Mouse (Mus musculus) gastrocnemius, postnatal 10 days (tissue): ENCODE data around the gene Fcrl5. TPM values are rescaled to one million over a fixed set of nuclear protein-coding genes. Genes with fewer than 3 reads are reported as not detected.

Source experiments
- DNase-seq: peaks from one replicate; pipeline ENCODE4 v3.0.0; 2021; ENCODE audit warnings: mixed read lengths
- total RNA-seq, 2 experiments: library from RNA; stranded (reverse); gene quantifications; 2 replicates each; pipeline ENCODE4 v1.2.3; 2021

Gene Fcrl5
- total RNA-seq, 2 experiments from 2014 or later = not detected

DNA sequence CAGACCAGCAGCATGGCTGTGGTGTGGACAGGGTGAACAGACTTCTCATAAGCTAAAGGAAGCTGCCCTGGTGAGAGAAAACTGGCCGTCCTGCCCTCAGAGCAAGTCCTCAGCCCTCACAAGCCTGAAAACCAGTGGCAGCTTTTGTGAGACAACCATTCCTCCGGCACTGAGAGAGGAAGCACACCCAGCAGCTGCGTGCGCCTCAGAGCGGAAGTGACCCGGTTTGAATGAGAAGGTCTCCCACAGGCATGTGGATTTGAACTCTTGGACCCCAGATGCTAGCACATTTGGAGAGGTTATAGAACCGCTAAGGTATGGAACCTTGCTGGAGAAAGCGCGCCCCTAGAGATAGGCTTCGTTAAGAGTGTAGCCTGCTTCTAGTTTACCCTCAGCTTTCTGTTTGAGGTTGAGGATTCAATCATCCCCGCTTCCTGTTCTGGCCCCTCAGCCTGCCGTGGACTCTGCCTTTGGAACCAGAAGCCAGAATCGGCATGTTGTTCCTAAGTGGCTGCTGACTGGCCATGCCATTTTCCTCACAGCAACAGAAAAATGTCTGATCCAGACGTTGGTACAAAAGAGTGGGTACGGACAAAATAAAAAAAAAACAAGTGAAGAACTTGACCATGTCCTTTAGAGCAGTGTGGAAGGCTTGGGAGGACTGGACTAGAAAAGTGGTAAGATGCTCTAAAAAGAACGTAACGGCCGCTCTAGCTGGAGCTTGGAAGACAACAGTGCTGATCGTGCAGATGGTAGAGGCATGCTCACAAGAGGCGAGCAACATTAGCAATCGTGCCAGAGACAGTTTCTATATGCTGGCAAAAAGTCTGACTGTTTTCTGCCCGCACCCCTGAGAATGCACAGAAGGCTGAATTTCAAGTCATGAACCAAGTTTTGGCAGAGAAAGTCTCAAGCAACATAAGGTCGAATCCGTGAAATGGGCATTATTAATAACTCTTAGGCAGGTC is 64.8 kb downstream of the Fcrl5 start:
- DNase-seq = no peak

GRCm38 (mm10) chr3:87501151-87501550 is 65.6 kb downstream of the Fcrl5 start:
- no peak for DNase-seq

- DNase-seq = no peak
These were observed 67.2 kb downstream of the Fcrl5 start for GRCm38 (mm10) chr3:87502771-87503170.

DNA sequence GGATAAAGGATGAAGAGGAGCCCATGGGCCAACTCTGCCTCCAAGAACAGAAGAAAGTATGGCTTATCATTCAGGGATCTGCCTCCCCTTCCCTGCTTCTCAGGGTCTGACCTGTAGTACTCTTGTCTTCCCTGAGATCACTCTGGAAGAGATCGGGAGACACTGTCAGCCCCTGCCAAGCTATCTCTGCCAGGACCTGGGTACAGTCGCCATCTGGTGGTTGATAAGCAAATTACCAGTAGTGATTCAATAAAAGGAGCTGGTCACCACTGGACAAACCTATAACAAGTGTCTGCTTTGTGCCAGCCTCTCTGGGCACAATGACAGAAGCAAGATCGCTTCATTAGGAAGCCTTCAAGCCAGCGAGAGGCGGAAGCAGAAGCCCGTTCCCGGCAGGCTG is 68.8 kb downstream of the Fcrl5 start:
- peak; percentile 34 for DNase-seq

GRCm38 (mm10) chr3:87504749-87505425 is 69.3 kb downstream of the Fcrl5 start:
- DNase-seq = no peak

DNA sequence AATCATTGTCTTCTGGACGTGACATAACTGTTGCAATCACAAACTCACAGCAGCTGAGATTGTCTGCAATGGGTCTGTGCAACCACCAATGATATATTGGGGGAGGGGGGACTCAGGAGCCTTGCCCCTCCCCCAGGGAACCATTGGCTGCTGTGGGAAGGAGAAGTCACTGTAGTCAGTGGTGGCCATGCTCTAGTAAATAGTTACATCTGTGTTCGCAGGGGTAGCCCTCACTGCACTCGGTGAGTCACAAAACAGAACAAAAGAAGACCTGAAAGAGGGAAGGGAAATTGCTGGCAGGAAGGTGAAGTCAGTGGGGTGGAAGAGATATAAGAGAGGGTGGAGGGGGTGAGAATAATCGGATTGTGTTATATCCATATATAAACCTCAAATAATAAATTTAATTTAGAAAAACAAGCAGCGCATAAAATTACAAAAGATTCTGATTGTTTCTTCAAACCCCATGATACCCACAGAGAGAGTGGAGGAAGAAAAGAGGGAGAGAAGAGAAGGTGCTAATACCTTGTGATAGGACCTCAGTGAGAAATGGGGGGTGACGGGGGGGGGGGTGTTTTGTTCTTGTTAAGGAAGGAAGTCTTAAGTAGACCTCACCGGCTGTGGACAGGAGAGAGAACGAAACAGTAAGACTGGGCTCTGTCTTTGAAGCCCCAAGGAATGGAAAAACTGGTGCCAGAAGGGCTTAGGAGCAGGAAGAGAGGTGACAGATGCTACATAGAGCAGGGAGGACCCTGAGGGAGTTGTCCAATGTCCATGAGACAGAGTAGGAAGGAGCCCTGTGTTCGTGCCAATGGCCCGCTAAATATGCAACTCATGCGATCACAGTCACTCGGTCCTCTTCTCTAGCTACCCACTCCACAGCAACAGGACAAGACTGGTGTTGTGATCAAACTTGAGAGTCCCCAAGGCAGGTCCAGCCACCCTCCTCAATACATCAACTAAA is 71.2 kb downstream of the Fcrl5 start:
- DNase-seq = no peak

DNA sequence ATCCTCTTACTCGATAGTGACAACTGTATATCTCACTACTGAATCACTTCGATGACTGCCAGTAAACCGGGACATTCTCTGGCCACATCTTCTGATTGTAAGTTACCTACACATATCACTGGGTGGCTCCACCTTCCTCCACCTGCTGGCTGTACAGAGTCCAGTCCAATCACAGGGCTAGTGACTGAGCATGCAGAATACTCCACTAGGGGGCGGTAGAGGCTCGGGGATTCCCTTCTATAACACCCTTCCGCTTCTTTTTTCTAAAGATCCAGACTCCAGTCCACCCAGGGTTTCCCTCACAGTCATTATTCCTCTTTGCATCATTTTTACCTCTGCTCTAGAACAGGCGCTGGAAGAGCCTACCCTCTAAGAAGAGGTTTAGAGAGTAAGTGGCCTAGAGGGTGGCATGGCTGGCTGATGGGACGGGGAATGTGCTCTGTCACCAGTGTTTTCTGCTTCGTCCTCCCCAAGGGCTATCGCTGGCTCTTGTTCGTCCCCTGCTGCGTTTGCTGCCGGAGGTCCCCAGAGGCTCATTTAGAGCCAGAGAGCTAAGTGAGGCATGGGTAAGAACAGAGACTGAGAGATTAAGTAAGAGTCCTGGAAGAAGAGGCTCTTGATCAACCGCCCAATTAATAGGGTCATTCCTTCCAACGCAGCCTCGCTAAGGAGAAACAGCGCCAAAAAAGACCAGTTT is 72.8 kb downstream of the Fcrl5 start:
- peak; percentile 87 for DNase-seq

DNA sequence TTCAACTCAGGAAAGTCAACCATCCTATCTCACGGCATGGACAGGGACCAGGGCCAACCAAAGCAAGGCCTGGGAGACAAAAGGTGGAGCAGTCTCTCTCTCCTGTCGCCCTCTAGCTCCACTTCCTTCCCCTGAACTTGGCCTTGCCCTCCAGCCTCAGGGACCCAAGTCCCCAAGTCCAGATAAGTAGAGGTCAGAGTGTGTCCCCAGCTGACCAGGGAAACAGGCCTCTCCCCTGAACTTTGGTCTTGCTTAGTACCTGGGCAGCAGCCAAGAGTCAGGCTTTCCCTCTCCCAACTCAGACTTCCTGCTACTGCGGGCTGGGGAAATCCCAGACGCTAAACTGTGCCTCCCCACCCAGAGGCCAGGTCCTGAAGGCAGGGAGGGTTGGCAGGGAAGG is 73.5 kb downstream of the Fcrl5 start:
- no peak for DNase-seq

GRCm38 (mm10) chr3:87510832-87511231 is 75.3 kb downstream of the Fcrl5 start:
- DNase-seq = no peak

DNA sequence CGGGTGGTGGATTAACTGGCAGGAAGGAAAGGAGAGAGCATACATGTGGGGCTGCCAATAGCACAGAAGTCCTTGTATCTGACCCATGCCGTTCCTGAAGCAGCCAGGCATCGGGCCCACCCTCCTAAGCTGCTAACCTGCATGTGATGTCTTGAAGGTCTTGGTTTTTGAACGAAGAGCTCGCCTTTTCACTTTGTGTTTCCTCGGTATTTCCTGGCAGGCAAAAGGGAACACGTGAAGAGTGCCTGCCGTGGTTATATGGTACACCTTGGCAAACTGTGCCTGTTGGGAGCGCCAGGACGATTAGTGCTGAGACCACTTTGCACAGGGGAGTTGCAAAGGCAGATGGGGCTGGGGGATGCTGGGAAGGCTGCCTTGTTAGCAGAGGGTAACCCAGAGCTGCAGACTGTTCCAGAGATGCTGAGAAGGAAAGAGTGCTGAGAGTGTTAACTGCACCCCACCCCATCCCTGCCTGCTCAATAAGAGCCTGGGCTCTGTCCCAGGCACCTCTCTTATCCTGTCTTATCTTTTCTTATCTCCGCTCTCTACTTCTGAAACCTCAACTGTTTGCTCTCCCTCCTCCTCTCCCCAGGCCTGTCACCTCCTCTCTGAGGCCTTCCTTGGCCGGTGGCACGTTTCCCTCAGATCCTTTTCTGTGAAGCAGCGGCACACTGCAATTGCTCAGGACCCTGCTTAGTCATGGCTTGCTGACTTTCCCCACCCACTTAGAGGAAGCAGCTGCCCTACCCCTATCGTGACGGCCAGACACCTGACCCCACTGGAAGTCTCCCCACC is 76.6 kb downstream of the Fcrl5 start:
- DNase-seq = no peak

- no peak for DNase-seq
These were observed 80.1 kb downstream of the Fcrl5 start for GRCm38 (mm10) chr3:87515567-87516081.

DNA sequence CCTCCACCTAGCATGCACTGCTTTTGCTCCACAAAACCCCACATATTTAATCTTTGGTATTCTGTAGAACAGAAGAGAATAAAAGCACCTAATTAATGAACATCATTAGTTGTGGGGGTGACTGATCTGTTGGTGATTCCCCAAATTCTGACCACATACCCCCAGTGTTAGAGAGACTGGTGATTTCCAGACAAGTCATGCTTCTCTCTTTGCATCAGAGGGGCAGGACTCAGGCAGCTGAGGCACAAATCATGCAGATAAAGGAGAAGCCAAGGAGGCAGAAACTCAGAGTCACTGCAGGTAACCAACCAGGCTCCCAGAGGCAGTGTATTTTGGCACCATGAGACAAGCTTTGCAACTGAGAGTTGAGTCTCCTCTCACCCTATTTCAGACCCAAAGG is 82.9 kb downstream of the Fcrl5 start:
- no peak for DNase-seq

GRCm38 (mm10) chr3:87521126-87521525 is 85.6 kb downstream of the Fcrl5 start:
- DNase-seq = no peak

DNA sequence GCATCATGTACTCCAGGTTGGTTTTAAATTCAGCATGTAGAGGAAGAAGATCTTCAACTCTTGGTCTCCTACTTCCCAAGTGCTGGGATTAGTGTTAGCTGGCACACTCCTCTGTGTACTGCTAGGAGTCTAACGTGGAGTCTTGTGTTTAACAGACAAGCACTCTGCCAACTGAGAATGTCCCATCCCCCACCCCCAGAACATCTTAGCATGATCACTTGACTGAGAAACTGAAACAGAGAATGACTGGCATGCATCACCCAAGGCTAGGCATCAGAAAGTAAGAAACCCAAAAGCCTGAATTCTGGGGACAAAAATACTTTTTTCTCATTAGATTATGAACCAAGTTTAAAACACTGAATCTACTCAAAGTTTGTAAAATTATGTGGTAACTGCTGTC is 86.3 kb downstream of the Fcrl5 start:
- no peak for DNase-seq

DNA sequence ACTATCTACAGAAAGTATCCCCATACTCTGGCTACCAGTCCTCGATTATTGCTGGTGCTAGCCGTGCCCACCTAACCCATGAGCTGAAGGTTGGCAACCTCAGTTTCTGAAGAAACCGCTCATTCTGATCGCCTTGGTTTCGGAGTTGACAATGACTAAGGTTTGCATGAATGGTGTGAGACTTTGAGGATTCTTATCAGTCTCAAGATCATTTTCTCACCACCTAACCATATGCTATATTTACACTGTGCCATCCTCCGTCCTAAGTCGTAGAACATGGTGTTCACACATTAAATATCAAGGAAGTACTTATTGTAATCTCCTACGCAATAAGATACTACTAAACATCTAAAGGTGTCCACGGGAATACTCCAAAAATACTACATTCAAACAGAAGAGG is 88.1 kb downstream of the Fcrl5 start:
- DNase-seq = no peak

DNA sequence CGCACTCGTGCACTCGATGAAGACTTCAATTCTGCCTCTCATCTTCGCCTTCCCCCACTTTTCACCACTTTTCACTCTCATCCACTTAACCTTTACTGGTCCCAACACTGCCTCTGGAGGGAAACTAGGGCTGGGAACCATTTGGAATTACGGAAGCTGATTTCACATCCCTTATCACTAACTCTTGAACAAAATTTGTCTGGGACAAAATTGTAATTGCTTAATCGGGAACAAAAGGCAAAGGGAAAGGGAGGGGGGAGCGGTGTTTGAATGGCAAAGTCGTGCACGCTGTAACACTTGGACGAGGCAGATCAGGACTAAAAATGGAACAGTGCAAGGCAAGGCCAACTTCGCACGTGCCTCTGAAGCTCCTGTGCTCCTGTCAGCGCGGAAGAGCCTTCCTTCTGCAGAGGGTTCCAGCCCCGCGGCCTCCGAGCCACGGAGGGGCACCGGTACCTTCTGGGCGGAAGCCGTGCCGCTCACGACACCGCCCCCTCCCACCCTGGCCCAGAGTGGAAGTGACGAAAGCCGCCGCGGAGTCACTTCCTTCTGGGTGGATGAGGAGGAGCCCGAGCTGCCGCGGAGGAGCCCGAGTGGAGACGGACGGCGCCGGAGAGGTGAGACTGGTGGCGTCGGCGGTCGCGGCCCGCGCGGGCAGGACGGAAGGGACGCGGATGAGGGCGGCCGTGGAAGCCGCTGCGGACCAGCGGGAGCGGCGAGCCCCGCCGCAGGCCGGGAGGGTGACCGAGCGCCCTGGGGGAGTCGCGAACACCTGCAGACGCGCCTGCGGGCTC is 89.7 kb downstream of the Fcrl5 start, which contains the start of gene Etv3:
Gene Etv3, plus strand, starts transcription at position 365 of the 794 bp plus-strand sequence.
- peak; percentile 85 for DNase-seq

- no peak for DNase-seq
These were observed 90.4 kb downstream of the Fcrl5 start for GRCm38 (mm10) chr3:87525837-87526570.

DNA sequence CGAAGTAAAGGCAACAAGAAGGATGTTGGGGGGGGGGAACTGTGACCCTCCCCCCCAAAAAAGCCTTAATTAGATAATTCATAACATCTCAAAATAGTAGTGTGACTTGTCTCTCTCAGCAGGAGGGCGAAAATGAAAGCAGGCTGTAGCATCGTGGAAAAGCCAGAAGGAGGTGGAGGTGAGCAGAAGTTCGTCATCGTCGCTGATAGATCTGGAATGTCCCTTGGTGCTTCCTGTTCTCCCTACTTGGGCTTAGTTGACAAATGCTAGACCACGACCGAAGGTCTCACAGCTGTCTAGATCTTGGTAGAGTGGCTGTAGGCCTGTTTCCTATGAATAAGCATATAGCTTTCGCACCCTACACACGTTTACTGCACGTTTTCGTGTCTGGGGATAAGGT is 91.6 kb downstream of the Fcrl5 start:
- DNase-seq = no peak

DNA sequence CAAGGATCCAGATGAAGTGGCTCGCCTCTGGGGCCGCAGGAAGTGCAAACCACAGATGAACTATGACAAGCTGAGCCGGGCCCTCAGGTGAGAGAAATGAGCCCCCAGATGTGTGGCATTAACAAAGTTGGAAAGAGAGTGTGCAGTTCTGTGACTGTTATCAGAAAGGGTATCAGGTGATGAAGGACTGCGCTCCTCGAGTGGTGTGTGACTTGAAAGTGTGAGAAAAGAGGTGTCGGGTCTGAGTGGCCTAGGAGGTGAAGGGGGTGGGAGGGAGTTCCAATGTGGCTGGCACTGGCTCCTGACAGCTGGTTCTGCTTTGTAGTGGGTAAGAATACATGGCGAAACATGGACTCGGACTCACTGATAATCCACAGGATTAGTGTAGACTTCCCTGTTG is 92.4 kb downstream of the Fcrl5 start:
- DNase-seq = no peak
